Mouse (Mus musculus): Measurements from ENCODE around the gene Sema3f.

DNA sequence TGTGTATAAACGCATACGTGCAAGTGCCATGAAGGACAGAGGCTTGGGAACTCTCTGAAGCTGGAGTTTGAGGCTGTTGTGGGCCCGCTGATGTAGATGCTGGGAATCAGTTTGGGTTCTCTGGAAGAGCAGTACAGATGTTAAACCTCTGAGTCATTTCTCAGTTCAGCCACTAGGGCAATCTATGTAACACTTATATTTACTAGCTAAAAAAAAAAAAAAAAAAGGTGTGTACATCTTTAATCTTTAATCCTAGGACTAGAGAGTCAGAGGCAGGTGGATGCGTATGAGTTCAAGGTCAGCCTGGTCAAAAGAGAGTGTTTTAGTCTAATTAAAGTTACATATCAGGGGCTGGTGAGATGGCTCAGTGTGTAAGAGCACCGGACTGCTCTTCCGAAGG, 63.3 kb downstream of the Sema3f start:
- no peak for TF ChIP-seq MYOD1 (IDR thresholded peaks at IDR 0.05; ENCODE audit: control insufficient read depth in 1 of 3, insufficient read length in 2 of 3, low read depth in 2 of 3)
- no peak for TF ChIP-seq TCF12 (IDR thresholded peaks at IDR 0.05; ENCODE audit: insufficient read depth, poor library complexity, severe bottlenecking)
- no peak for TF ChIP-seq POLR2A (IDR thresholded peaks at IDR 0.05; ENCODE audit: insufficient read length, low read depth)
- TF ChIP-seq SRF (IDR thresholded peaks at IDR 0.05; ENCODE audit: control insufficient read depth, insufficient read length, low read depth), result no peak
- no peak for TF ChIP-seq USF1 (IDR thresholded peaks at IDR 0.05; ENCODE audit: low read depth)
- TF ChIP-seq MAX (IDR thresholded peaks at IDR 0.05; ENCODE audit: low read depth), result no peak
- TF ChIP-seq POLR2AphosphoS2 (IDR thresholded peaks at IDR 0.05; ENCODE audit: insufficient read length, low read depth), result no peak
- no peak for TF ChIP-seq MYOG (IDR thresholded peaks at IDR 0.05; ENCODE audit: control insufficient read depth in 1 of 3, insufficient read depth in 1 of 3, insufficient read length in 2 of 3, low read depth in 2 of 3)
- TF ChIP-seq E2F4 (IDR thresholded peaks at IDR 0.05; ENCODE audit: insufficient read depth), result no peak
- TF ChIP-seq TCF3 (IDR thresholded peaks at IDR 0.05; ENCODE audit: insufficient read length, low read depth), result no peak

All from myocyte (in vitro differentiated cells).